Comparison of ENCODE assay signal across 10 mouse cellular contexts in genomic region chr1:89926583-89927060, GRCm38 (mm10). TPM values are rescaled to one million over a fixed set of nuclear protein-coding genes. Genes with fewer than 3 reads are reported as not detected.
DNase-seq lines count a peak whose midpoint lies in the region; ATAC-seq and TF ChIP-seq lines count a peak whose summit lies in the region.
"Had no signal": no experiment of that assay in that cellular context is flagged by ENCODE, and none has a peak within 500 bp of the region (broad histone marks: within the 10 kb centered on the region; RNA-seq: fewer than 3 reads in every experiment).

No protein-coding gene starts in this region.

- H3K36me3 ChIP-seq in midbrain, embryonic 11.5 days (ENCODE audit: control insufficient read depth, insufficient read depth, low read length) = no peaks in the 10 kb centered on the region
- no peaks in the 10 kb centered on the region for H3K36me3 ChIP-seq in midbrain, postnatal 0 days (ENCODE audit: insufficient read depth, low read length)
- H3K36me3 ChIP-seq in limb, embryonic 15.5 days = no peaks in the 10 kb centered on the region
- H3K36me3 ChIP-seq in stomach, embryonic 16.5 days (ENCODE audit: control insufficient read depth, insufficient read depth, low read length) = no peaks in the 10 kb centered on the region

- no peak for ATAC-seq in midbrain, embryonic 11.5 days (ENCODE audit: low FRiP score)
- no peak for ATAC-seq in midbrain, postnatal 0 days (ENCODE audit: low FRiP score)
- no peak for ATAC-seq in limb, embryonic 15.5 days (ENCODE audit: insufficient number of reproducible peaks, low FRiP score, low TSS enrichment, low read depth)
- no peak for ATAC-seq in stomach, embryonic 16.5 days (ENCODE audit: insufficient read depth, low FRiP score)
- no peak for ATAC-seq in monocyte, adult 5-6 weeks (replicated peaks; ENCODE audit: insufficient number of reproducible peaks, low FRiP score, low TSS enrichment, poor library complexity, severe bottlenecking)

- no peak overlapping the region for H3K27ac ChIP-seq in gastrocnemius, adult 2 months
- H3K27ac ChIP-seq in midbrain, embryonic 11.5 days (ENCODE audit: low read depth, low read length) = no peak overlapping the region
- H3K27ac ChIP-seq in midbrain, postnatal 0 days (ENCODE audit: low read depth, low read length) = no peak overlapping the region
- H3K27ac ChIP-seq in limb, embryonic 15.5 days = no peak overlapping the region
- no peak overlapping the region for H3K27ac ChIP-seq in stomach, embryonic 16.5 days (ENCODE audit: low read length)

- H3K4me2 ChIP-seq in midbrain, embryonic 11.5 days = no peak overlapping the region; the same call in 1 of the 2 replicates
- no peak overlapping the region for H3K4me2 ChIP-seq in midbrain, postnatal 0 days (ENCODE audit: low read depth, low read length, poor library complexity, severe bottlenecking)
- peak overlapping the region; percentile 51 for H3K4me2 ChIP-seq in limb, embryonic 15.5 days
- H3K4me2 ChIP-seq in stomach, embryonic 16.5 days (ENCODE audit: low read depth, low read length) = peak overlapping the region; percentile 50

- peak overlapping the region; percentile 61 for H3K4me3 ChIP-seq in gastrocnemius, adult 2 months
- peak overlapping the region; percentile 6; the same call in 1 of the 2 replicates for H3K4me3 ChIP-seq in midbrain, embryonic 11.5 days (ENCODE audit: low read depth, low read length)
- no peak overlapping the region for H3K4me3 ChIP-seq in midbrain, postnatal 0 days (ENCODE audit: low read depth, low read length)
- peak overlapping the region; percentile 34 for H3K4me3 ChIP-seq in limb, embryonic 15.5 days
- peak overlapping the region; percentile 32 for H3K4me3 ChIP-seq in stomach, embryonic 16.5 days (replicated peaks; ENCODE audit: low read length)

- H3K4me1 ChIP-seq in midbrain, embryonic 11.5 days (ENCODE audit: control insufficient read depth, insufficient read depth, low read length) = peaks cover 36% of the 10 kb centered on the region
- peaks cover 24% of the 10 kb centered on the region for H3K4me1 ChIP-seq in midbrain, postnatal 0 days (ENCODE audit: insufficient read depth, low read length)
- peaks cover 56% of the 10 kb centered on the region for H3K4me1 ChIP-seq in limb, embryonic 15.5 days
- peaks cover 24% of the 10 kb centered on the region for H3K4me1 ChIP-seq in stomach, embryonic 16.5 days (ENCODE audit: control insufficient read depth, insufficient read depth, low read length)

- WGBS in midbrain, embryonic 11.5 days = under 1% methylated on average over 9 of the region's 9 CpGs
- 8% methylated on average over 9 of the region's 9 CpGs for WGBS in midbrain, postnatal 0 days
- 23% methylated on average over 9 of the region's 9 CpGs for WGBS in limb, embryonic 15.5 days
- WGBS in stomach, embryonic 16.5 days = 29% methylated on average over 9 of the region's 9 CpGs

- DNase-seq in gastrocnemius, adult 2 months = no peak
- no peak for DNase-seq in gastrocnemius, postnatal 4 days (ENCODE audit: low spot score in 2 of 2)
- DNase-seq in midbrain, embryonic 11.5 days (ENCODE audit: low spot score, missing footprints) = peak; percentile 92
- no peak for DNase-seq in midbrain, postnatal 0 days (ENCODE audit: low spot score)
- no peak for DNase-seq in left cerebral cortex, adult 9 months (ENCODE audit: low spot score in 2 of 2)
- DNase-seq: cerebellum, postnatal 14 days; layer of hippocampus, postnatal 36 days had no signal

- no peak overlapping the region for H3K9ac ChIP-seq in midbrain, embryonic 11.5 days (ENCODE audit: low read length)
- H3K9ac ChIP-seq in midbrain, postnatal 0 days (replicated peaks; ENCODE audit: low read length, poor library complexity, severe bottlenecking) = no peak overlapping the region
- no peak overlapping the region for H3K9ac ChIP-seq in limb, embryonic 15.5 days
- no peak overlapping the region for H3K9ac ChIP-seq in stomach, embryonic 16.5 days (ENCODE audit: low read length)

- no peaks in the 10 kb centered on the region for H3K9me3 ChIP-seq in midbrain, embryonic 11.5 days (ENCODE audit: control insufficient read depth, low read length)
- H3K9me3 ChIP-seq in midbrain, postnatal 0 days (ENCODE audit: low read length) = no peaks in the 10 kb centered on the region
- no peaks in the 10 kb centered on the region for H3K9me3 ChIP-seq in limb, embryonic 15.5 days
- no peaks in the 10 kb centered on the region for H3K9me3 ChIP-seq in stomach, embryonic 16.5 days (replicated peaks; ENCODE audit: control insufficient read depth, low read length)

- intact Hi-C loops in gastrocnemius, adult 2 months (cut with DNase I) = no loop called here

- peaks cover 100% of the 10 kb centered on the region for H3K27me3 ChIP-seq in midbrain, embryonic 11.5 days (ENCODE audit: control insufficient read depth, insufficient read depth, low read length)
- peaks cover 72% of the 10 kb centered on the region for H3K27me3 ChIP-seq in midbrain, postnatal 0 days (ENCODE audit: insufficient read depth, low read length)
- H3K27me3 ChIP-seq in limb, embryonic 15.5 days = peaks cover 100% of the 10 kb centered on the region
- H3K27me3 ChIP-seq in stomach, embryonic 16.5 days (ENCODE audit: control insufficient read depth, insufficient read depth, low read length) = peaks cover 96% of the 10 kb centered on the region

- TF ChIP-seq CTCF in gastrocnemius, adult 2 months (IDR thresholded peaks at IDR 0.05) = no peak
- no peak for TF ChIP-seq CTCF in midbrain, postnatal 0 days (IDR thresholded peaks at IDR 0.05)

RNA-seq across cellular contexts. Expression of gene Gbx2, which starts 4.4 kb away (rescaled TPM):
- under 1 TPM in 1 of 2 experiments, not detected in 1; 0.56 TPM for total RNA-seq in gastrocnemius, adult 2 months (2021)
- not detected for total RNA-seq in gastrocnemius, postnatal 4 days (2021)
- polyA plus RNA-seq in midbrain, embryonic 11.5 days (2014; fragmentation: Nextera tagmentation; extraction: Ambion mirVana) = 9.6 TPM in 2 replicates
- 9.9 and 10.8 TPM in 2 replicates for total RNA-seq in midbrain, postnatal 0 days (2014; rRNA removed)
- polyA plus RNA-seq in midbrain, postnatal 0 days (2015; fragmentation: Nextera tagmentation; extraction: Ambion mirVana) = 15.2 and 22.8 TPM in 2 replicates
- 0.14 and 0.34 TPM in 2 replicates for polyA plus RNA-seq in limb, embryonic 15.5 days (2015; fragmentation: Nextera tagmentation; extraction: Ambion mirVana)
- polyA plus RNA-seq in stomach, embryonic 16.5 days (2015; fragmentation: Nextera tagmentation; extraction: Ambion mirVana) = not detected in 2 replicates
- not detected in 3 replicates for total RNA-seq in monocyte, adult 5-6 weeks (2017)

Comparison
In these comparisons a context has a peak if more than half of its experiments do, and no peak if none do; other contexts are left out.
1. H3K4me2 ChIP-seq: peak in limb, embryonic 15.5 days (single experiment) and stomach, embryonic 16.5 days (single experiment); none in midbrain, embryonic 11.5 days (single experiment) and midbrain, postnatal 0 days (single experiment).